Mouse (Mus musculus): ENCODE measurements around the gene Phpt1. TPM values are rescaled to one million over a fixed set of nuclear protein-coding genes. Genes with fewer than 3 reads are reported as not detected.
A peak's percentile ranks its signal among the peaks of the same experiment; 100 is the strongest.

Gene Phpt1
- 10 to 100 TPM; 61.3 to 76.9 (median 66.1) TPM for total RNA-seq (2022)

- DNase-seq = peak; percentile 96
Measured at GRCm38 (mm10) chr2:25574579-25575431, at the start of gene Phpt1, which contains the start of gene Mamdc4. Gene Phpt1 (minus strand): TSS chr2:25575224. Gene Mamdc4 (minus strand): TSS chr2:25574845.

- peak; percentile 90 for DNase-seq
Measured at GRCm38 (mm10) chr2:25621229-25622200, 46.5 kb upstream of the Phpt1 start, which contains the start of gene Tmem141. Gene Tmem141 (minus strand): TSS chr2:25622005.

GRCm38 (mm10) chr2:25620852-25621228, 45.8 kb upstream of the Phpt1 start:
- no peak for DNase-seq

- DNase-seq = no peak
Measured at GRCm38 (mm10) chr2:25620386-25620785, 45.4 kb upstream of the Phpt1 start.

GRCm38 (mm10) chr2:25617578-25617977, 42.6 kb upstream of the Phpt1 start, which contains the start of gene Ccdc183:
Gene Ccdc183 (minus strand): TSS chr2:25617678.
- no peak for DNase-seq

- no peak for DNase-seq
Measured at GRCm38 (mm10) chr2:25616398-25616797, 41.4 kb upstream of the Phpt1 start.

- no peak for DNase-seq
Measured at GRCm38 (mm10) chr2:25608671-25609070, 33.6 kb upstream of the Phpt1 start.

- peak; percentile 80 for DNase-seq
Measured at GRCm38 (mm10) chr2:25607761-25608622, 33.0 kb upstream of the Phpt1 start, which contains the start of gene Rabl6. Gene Rabl6 (minus strand): TSS chr2:25608521.

GRCm38 (mm10) chr2:25602526-25602925, 27.5 kb upstream of the Phpt1 start:
- DNase-seq = no peak

GRCm38 (mm10) chr2:25600037-25600436, 25.0 kb upstream of the Phpt1 start:
- no peak for DNase-seq

GRCm38 (mm10) chr2:25598749-25599148, 23.7 kb upstream of the Phpt1 start:
- DNase-seq = no peak

- no peak for DNase-seq
Measured at GRCm38 (mm10) chr2:25596765-25597510, 21.9 kb upstream of the Phpt1 start.

GRCm38 (mm10) chr2:25591863-25592262, 16.8 kb upstream of the Phpt1 start:
- no peak for DNase-seq

GRCm38 (mm10) chr2:25588227-25588907, 13.3 kb upstream of the Phpt1 start:
- DNase-seq = no peak

- no peak for DNase-seq
Measured at GRCm38 (mm10) chr2:25587290-25587689, 12.3 kb upstream of the Phpt1 start.

GRCm38 (mm10) chr2:25585601-25586000, 10.6 kb upstream of the Phpt1 start:
- DNase-seq = no peak

- no peak for DNase-seq
Measured at GRCm38 (mm10) chr2:25584856-25585255, 9.8 kb upstream of the Phpt1 start.

- DNase-seq = no peak
Measured at GRCm38 (mm10) chr2:25584152-25584551, 9.1 kb upstream of the Phpt1 start.

GRCm38 (mm10) chr2:25583571-25583970, 8.5 kb upstream of the Phpt1 start:
- no peak for DNase-seq

GRCm38 (mm10) chr2:25583120-25583481, 8.1 kb upstream of the Phpt1 start:
- DNase-seq = no peak

Data from adrenal gland, adult 8-10 months (tissue).